Mouse (Mus musculus) lung, embryonic 14.5 days (tissue): ENCODE data around the gene Erbin. TPM values are rescaled to one million over a fixed set of nuclear protein-coding genes. Genes with fewer than 3 reads are reported as not detected.

Experiments used
- ATAC-seq: fragments of 200-750 bp; cut with Nextera tagmentation; 2 replicates; pipeline ENCODE4 v1.8.0; 2017; ENCODE audit warnings: mild to moderate bottlenecking, moderate TSS enrichment, moderate library complexity; ENCODE audit not compliant: insufficient read depth
- DNase-seq: peaks from one replicate; pipeline ENCODE4 v3.0.0-alpha.2; 2015
- H3K27ac ChIP-seq: fragments of 300-500 bp; sonication (generic); 2 replicates; pipeline ENCODE4 v1.5.1; 2014; ENCODE audit warnings: low read depth, mild to moderate bottlenecking, moderate library complexity
- H3K27me3 ChIP-seq: fragments of 300-500 bp; sonication (generic); 2 replicates; pipeline ENCODE4 v1.6.1; 2014; ENCODE audit warnings: low read length, control low read depth; ENCODE audit not compliant: insufficient read depth
- H3K36me3 ChIP-seq: fragments of 300-500 bp; sonication (generic); 2 replicates; pipeline ENCODE4 v1.6.1; 2014; ENCODE audit warnings: control low read depth; ENCODE audit not compliant: insufficient read depth
- H3K4me1 ChIP-seq: fragments of 300-500 bp; sonication (generic); 2 replicates; pipeline ENCODE4 v1.6.1; 2014; ENCODE audit warnings: antibody characterized with exemption, control low read depth; ENCODE audit not compliant: insufficient read depth
- H3K4me2 ChIP-seq: fragments of 300-500 bp; sonication (generic); 2 replicates; pipeline ENCODE4 v1.6.1; 2014; ENCODE audit warnings: mild to moderate bottlenecking
- H3K4me3 ChIP-seq: fragments of 300-500 bp; sonication (generic); 2 replicates; pipeline ENCODE4 v1.5.1; 2014; ENCODE audit warnings: low read depth, low read length
- H3K9ac ChIP-seq: fragments of 300-500 bp; sonication (generic); 2 replicates; pipeline ENCODE4 v1.6.1; 2014
- H3K9me3 ChIP-seq: fragments of 300-500 bp; sonication (generic); 2 replicates; pipeline ENCODE4 v1.6.1; 2016; ENCODE audit warnings: low read depth, low read length, control low read depth
- CTCF ChIP-seq: IDR thresholded peaks from 2 replicates; pipeline ENCODE4 v1.5.1; 2016; ENCODE audit warnings: antibody characterized with exemption, low read depth
- WGBS: fragments of 180-500 bp; shearing (Covaris S2); extraction: QIAGEN DNeasy Blood & Tissue Kit; methylation state at CpG from one replicate; pipeline ENCODE4 v1.1.7; 2014; 5-methylcytosine and 5-hydroxymethylcytosine counted together
- polyA plus RNA-seq: library from polyadenylated mRNA; unstranded; fragments of >200 nt; fragmentation: Nextera tagmentation; extraction: Ambion mirVana; gene quantifications from 2 replicates; pipeline ENCODE4 v1.2.1, GENCODE M21; 2014

Erbin gene
- 30.7 and 32.5 TPM in 2 replicates for polyA plus RNA-seq

DNA sequence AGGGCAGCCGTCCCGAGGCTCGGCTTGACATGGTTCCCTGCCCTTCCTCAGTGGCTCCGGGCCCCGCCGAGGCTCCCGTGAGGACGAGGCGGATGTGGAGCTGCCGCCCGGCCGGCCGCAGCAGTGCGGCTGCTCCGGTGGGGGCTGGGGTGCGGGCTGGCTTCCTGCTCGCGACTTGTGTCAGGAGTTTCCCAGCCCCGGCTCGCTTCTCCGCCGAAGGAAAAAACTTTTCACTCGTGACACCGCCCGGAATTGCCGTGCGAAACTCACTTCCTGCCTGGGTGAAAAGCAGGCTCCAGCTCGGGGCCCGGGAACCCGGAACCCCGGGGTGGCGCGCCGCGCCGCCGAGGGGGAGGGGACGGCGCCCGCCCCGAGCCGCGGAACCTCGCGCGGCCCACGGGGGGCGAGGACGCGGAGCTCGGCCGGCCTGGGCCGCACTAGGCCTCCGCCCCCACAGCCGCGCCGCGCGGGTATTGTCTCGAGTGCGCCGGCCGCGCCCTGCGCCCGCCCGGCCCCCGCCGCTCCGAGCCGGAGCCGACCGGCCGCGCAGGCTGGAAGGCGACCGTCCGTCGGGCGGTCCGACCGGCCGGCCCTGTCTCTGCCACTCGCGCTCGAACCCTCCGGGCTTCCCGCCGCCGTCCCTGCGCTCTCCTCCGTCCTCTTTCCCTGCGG lies at the start of gene Erbin:
Gene Erbin, minus strand, starts transcription at position 254 of the 672 bp plus-strand sequence.
- H3K4me1 ChIP-seq, result peaks cover 9% of the 10 kb centered on the region; the same call in 1 of the 2 replicates
- TF ChIP-seq CTCF, result no peak
- ATAC-seq (peak; percentile 69), DNase-seq (peak; percentile 81)
- H3K27me3 ChIP-seq, result no peaks in the 10 kb centered on the region
- H3K4me3 ChIP-seq, result peak within 1 kb of the TSS; percentile 97
- peak within 1 kb of the TSS; percentile 100 for H3K27ac ChIP-seq
- WGBS, result under 1% methylated on average over 92 of the region's 93 CpGs
- peak within 1 kb of the TSS; percentile 99 for H3K9ac ChIP-seq
- H3K36me3 ChIP-seq, result no peaks in the 10 kb centered on the region
- H3K9me3 ChIP-seq, result no peaks in the 10 kb centered on the region
- H3K4me2 ChIP-seq, result peak within 1 kb of the TSS; percentile 81

GRCm38 (mm10) chr13:103969912-103970311 lies 49.6 kb upstream of the Erbin start:
- no peak for TF ChIP-seq CTCF
- WGBS, result 69% methylated on average over 6 of the region's 6 CpGs
- H3K27ac ChIP-seq, result no peak overlapping the region; the same call in 1 of the 2 replicates
- no peaks in the 10 kb centered on the region for H3K4me1 ChIP-seq
- ATAC-seq, result no peak
- H3K9me3 ChIP-seq, result no peaks in the 10 kb centered on the region
- no peaks in the 10 kb centered on the region for H3K36me3 ChIP-seq
- no peak for DNase-seq
- no peak overlapping the region for H3K4me2 ChIP-seq
- no peak overlapping the region for H3K9ac ChIP-seq
- no peaks in the 10 kb centered on the region for H3K27me3 ChIP-seq
- H3K4me3 ChIP-seq, result no peak overlapping the region

- H3K9ac ChIP-seq, result no peak overlapping the region
- no peak overlapping the region for H3K27ac ChIP-seq
- TF ChIP-seq CTCF, result no peak
- H3K36me3 ChIP-seq, result no peaks in the 10 kb centered on the region
- no peak overlapping the region for H3K4me3 ChIP-seq
- ATAC-seq (no peak), DNase-seq (no peak)
- H3K9me3 ChIP-seq, result no peaks in the 10 kb centered on the region
- H3K27me3 ChIP-seq, result no peaks in the 10 kb centered on the region
- H3K4me1 ChIP-seq, result no peaks in the 10 kb centered on the region
- H3K4me2 ChIP-seq, result no peak overlapping the region
- WGBS, result 83% methylated on average over 9 of the region's 9 CpGs
These were observed 47.7 kb upstream of the Erbin start for GRCm38 (mm10) chr13:103967987-103968386.

- 72% methylated on average over 8 of the region's 8 CpGs for WGBS
These were observed 46.4 kb upstream of the Erbin start for GRCm38 (mm10) chr13:103966696-103967215.

GRCm38 (mm10) chr13:103965187-103965586 lies 44.9 kb upstream of the Erbin start:
- Histone ChIP-seq H3K4me3 (no peak overlapping the region), H3K9ac (no peak overlapping the region), H3K4me1 (no peaks in the 10 kb centered on the region), H3K4me2 (no peak overlapping the region), H3K36me3 (no peaks in the 10 kb centered on the region), H3K27me3 (no peaks in the 10 kb centered on the region), H3K9me3 (no peaks in the 10 kb centered on the region), H3K27ac (no peak overlapping the region)
- ATAC-seq, result no peak
- no peak for DNase-seq
- WGBS, result 95% methylated on average over 2 of the region's 2 CpGs
- no peak for TF ChIP-seq CTCF

More at GRCm38 (mm10) chr13:103966696-103967215, 46.4 kb upstream of the Erbin start:
- H3K36me3 ChIP-seq, result no peaks in the 10 kb centered on the region
- no peak overlapping the region for H3K4me3 ChIP-seq
- no peak for DNase-seq
- no peak for TF ChIP-seq CTCF
- ATAC-seq, result no peak
- no peaks in the 10 kb centered on the region for H3K4me1 ChIP-seq
- no peak overlapping the region for H3K27ac ChIP-seq
- no peak overlapping the region for H3K9ac ChIP-seq
- no peaks in the 10 kb centered on the region for H3K9me3 ChIP-seq
- no peak overlapping the region for H3K4me2 ChIP-seq
- no peaks in the 10 kb centered on the region for H3K27me3 ChIP-seq

DNA sequence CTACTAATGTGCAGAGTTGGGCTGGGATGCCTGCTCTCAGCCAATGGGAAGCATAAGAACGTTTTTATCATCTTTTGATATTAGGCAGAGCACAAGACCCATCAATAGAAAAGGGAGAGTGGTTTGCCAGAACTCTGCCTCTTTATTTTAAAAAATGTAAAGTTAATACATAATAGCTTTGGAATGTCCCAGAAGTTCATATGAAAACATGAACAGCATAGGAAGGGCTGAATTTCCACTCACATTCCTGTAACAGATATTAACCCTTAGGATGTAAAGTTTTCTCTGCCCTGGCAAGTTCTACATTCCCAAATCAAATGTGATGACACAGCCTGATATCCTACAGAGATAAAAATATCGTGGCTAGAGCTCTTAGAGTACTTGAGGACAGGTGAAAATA lies 42.8 kb upstream of the Erbin start:
- Histone ChIP-seq H3K4me1 (no peaks in the 10 kb centered on the region), H3K27me3 (no peaks in the 10 kb centered on the region), H3K4me2 (no peak overlapping the region), H3K4me3 (no peak overlapping the region), H3K9me3 (no peaks in the 10 kb centered on the region), H3K36me3 (no peaks in the 10 kb centered on the region), H3K27ac (no peak overlapping the region), H3K9ac (no peak overlapping the region)
- WGBS, result 39% methylated on average over 2 of the region's 2 CpGs
- TF ChIP-seq CTCF, result no peak
- DNase-seq (no peak), ATAC-seq (peak; percentile 36; the same call in 1 of the 2 replicates)

- Histone ChIP-seq H3K4me1 (no peaks in the 10 kb centered on the region), H3K9me3 (no peaks in the 10 kb centered on the region), H3K9ac (no peak overlapping the region), H3K4me3 (no peak overlapping the region), H3K36me3 (no peaks in the 10 kb centered on the region), H3K27ac (no peak overlapping the region), H3K27me3 (no peaks in the 10 kb centered on the region), H3K4me2 (no peak overlapping the region)
- ATAC-seq (no peak), DNase-seq (no peak)
- no peak for TF ChIP-seq CTCF
- 68% methylated on average over 5 of the region's 5 CpGs for WGBS
These were observed 39.5 kb upstream of the Erbin start for GRCm38 (mm10) chr13:103959841-103960240.
